Mouse (Mus musculus): ENCODE results near the gene Hnrnph3. TPM values are rescaled to one million over a fixed set of nuclear protein-coding genes. Genes with fewer than 3 reads are reported as not detected.

The Hnrnph3 gene
- polyA plus RNA-seq, 1 experiment from 2014 or later = 81.2 TPM

Other genes starting within 250 kb of the Hnrnph3 start
- gene Ccar1, start 231.9 kb downstream of the Hnrnph3 start, polyA plus RNA-seq (2014; fragmentation: Nextera tagmentation; extraction: Ambion mirVana) = 118 and 131 TPM in 2 replicates
- gene Tet1, start 115.2 kb downstream of the Hnrnph3 start, polyA plus RNA-seq (2014; fragmentation: Nextera tagmentation; extraction: Ambion mirVana) = 25.0 and 38.1 TPM in 2 replicates
- gene Slc25a16, start 103.6 kb downstream of the Hnrnph3 start, polyA plus RNA-seq (2014; fragmentation: Nextera tagmentation; extraction: Ambion mirVana) = 16.7 and 17.1 TPM in 2 replicates
- 7.9 and 9.7 TPM in 2 replicates for gene Dna2, start 77.2 kb downstream of the Hnrnph3 start, polyA plus RNA-seq (2014; fragmentation: Nextera tagmentation; extraction: Ambion mirVana)
- 38.6 and 47.9 TPM in 2 replicates for gene Rufy2, start 44.0 kb downstream of the Hnrnph3 start, polyA plus RNA-seq (2014; fragmentation: Nextera tagmentation; extraction: Ambion mirVana)
- 0.85 and 1.1 TPM in 2 replicates for gene Pbld2, start 98 bp upstream of the Hnrnph3 start, polyA plus RNA-seq (2014; fragmentation: Nextera tagmentation; extraction: Ambion mirVana)
- gene Pbld1, start 35.9 kb upstream of the Hnrnph3 start, polyA plus RNA-seq (2014; fragmentation: Nextera tagmentation; extraction: Ambion mirVana) = 0.36 and 0.37 TPM in 2 replicates
- 0.22 and 0.97 TPM in 2 replicates for gene Atoh7, start 75.4 kb upstream of the Hnrnph3 start, polyA plus RNA-seq (2014; fragmentation: Nextera tagmentation; extraction: Ambion mirVana)
- gene Mypn, start 179.7 kb upstream of the Hnrnph3 start, polyA plus RNA-seq (2014; fragmentation: Nextera tagmentation; extraction: Ambion mirVana) = 0.10 and 0.15 TPM in 2 replicates
- 36.6 and 37.7 TPM in 2 replicates for gene Herc4, start 219.6 kb upstream of the Hnrnph3 start, polyA plus RNA-seq (2014; fragmentation: Nextera tagmentation; extraction: Ambion mirVana)